Mouse (Mus musculus) liver, embryonic 16.5 days (tissue): ENCODE results near the gene Gda. TPM values are rescaled to one million over a fixed set of nuclear protein-coding genes. Genes with fewer than 3 reads are reported as not detected.

Experiments used
- ATAC-seq: fragments of 200-750 bp; cut with Nextera tagmentation; 2 replicates; pipeline ENCODE4 v1.8.0; 2017; ENCODE audit warnings: low read depth, mild to moderate bottlenecking, moderate number of reproducible peaks, moderate library complexity
- H3K27ac ChIP-seq: fragments of 300-500 bp; sonication (generic); 2 replicates; pipeline ENCODE4 v1.5.1; 2014; ENCODE audit warnings: mild to moderate bottlenecking, low read length
- H3K27me3 ChIP-seq: fragments of 300-500 bp; sonication (generic); 2 replicates; pipeline ENCODE4 v1.6.1; 2014; ENCODE audit warnings: low read depth, low read length, mixed read lengths; ENCODE audit not compliant: control insufficient read depth, insufficient read depth
- H3K36me3 ChIP-seq: fragments of 300-500 bp; sonication (generic); 2 replicates; pipeline ENCODE4 v1.6.1; 2014; ENCODE audit warnings: mild to moderate bottlenecking; ENCODE audit not compliant: control insufficient read depth, insufficient read depth
- H3K4me1 ChIP-seq: fragments of 300-500 bp; sonication (generic); 2 replicates; pipeline ENCODE4 v1.6.1; 2014; ENCODE audit warnings: low read depth, low read length, mixed read lengths; ENCODE audit not compliant: control insufficient read depth
- H3K4me2 ChIP-seq: fragments of 300-500 bp; sonication (generic); 2 replicates; pipeline ENCODE4 v1.6.1; 2014; ENCODE audit warnings: low read depth, low read length, mixed read lengths
- H3K4me3 ChIP-seq: fragments of 300-500 bp; sonication (generic); 2 replicates; pipeline ENCODE4 v1.5.1; 2014; ENCODE audit warnings: low read depth, mild to moderate bottlenecking, low read length
- H3K9ac ChIP-seq: fragments of 300-500 bp; sonication (generic); 2 replicates; pipeline ENCODE4 v1.6.1; 2014; ENCODE audit warnings: low read depth, low read length
- H3K9me3 ChIP-seq: fragments of 300-500 bp; sonication (generic); replicated peaks from 2 replicates; pipeline ENCODE4 v1.6.1; 2016; ENCODE audit warnings: low read length; ENCODE audit not compliant: control insufficient read depth
- WGBS: fragments of 180-500 bp; shearing (Covaris S2); extraction: QIAGEN DNeasy Blood & Tissue Kit; methylation state at CpG from one replicate; pipeline ENCODE4 v1.1.7; 2014; ENCODE audit not compliant: insufficient replicate concordance; 5-methylcytosine and 5-hydroxymethylcytosine counted together
- polyA plus RNA-seq: library from polyadenylated mRNA; unstranded; fragments of >200 nt; fragmentation: Nextera tagmentation; extraction: Ambion mirVana; gene quantifications from 2 replicates; pipeline ENCODE4 v1.2.1, GENCODE M21; 2015

The Gda gene
- polyA plus RNA-seq, result 2.1 and 2.2 TPM in 2 replicates

GRCm38 (mm10) chr19:21473345-21473744 is at the start of gene Gda:
Gene Gda (minus strand): TSS chr19:21473445.
- Histone ChIP-seq H3K4me2 (peak within 1 kb of the TSS; percentile 57), H3K4me3 (peak within 1 kb of the TSS; percentile 53), H3K9me3 (no peaks in the 10 kb centered on the region), H3K9ac (peak within 1 kb of the TSS; percentile 20; the same call in 1 of the 2 replicates), H3K4me1 (no peaks in the 10 kb centered on the region), H3K36me3 (no peaks in the 10 kb centered on the region), H3K27me3 (peaks cover 11% of the 10 kb centered on the region), H3K27ac (no peak within 1 kb of the TSS)
- ATAC-seq, result no peak
- WGBS, result 25% methylated on average over 2 of the region's 2 CpGs

- Histone ChIP-seq H3K27ac (no peak overlapping the region), H3K36me3 (no peaks in the 10 kb centered on the region), H3K9me3 (no peaks in the 10 kb centered on the region), H3K4me3 (no peak overlapping the region), H3K4me2 (no peak overlapping the region), H3K27me3 (no peaks in the 10 kb centered on the region), H3K4me1 (no peaks in the 10 kb centered on the region), H3K9ac (no peak overlapping the region)
- no peak for ATAC-seq
- WGBS, result 19% methylated on average over 2 of the region's 2 CpGs
Measured at GRCm38 (mm10) chr19:21520280-21520679, 47.0 kb upstream of the Gda start.

DNA sequence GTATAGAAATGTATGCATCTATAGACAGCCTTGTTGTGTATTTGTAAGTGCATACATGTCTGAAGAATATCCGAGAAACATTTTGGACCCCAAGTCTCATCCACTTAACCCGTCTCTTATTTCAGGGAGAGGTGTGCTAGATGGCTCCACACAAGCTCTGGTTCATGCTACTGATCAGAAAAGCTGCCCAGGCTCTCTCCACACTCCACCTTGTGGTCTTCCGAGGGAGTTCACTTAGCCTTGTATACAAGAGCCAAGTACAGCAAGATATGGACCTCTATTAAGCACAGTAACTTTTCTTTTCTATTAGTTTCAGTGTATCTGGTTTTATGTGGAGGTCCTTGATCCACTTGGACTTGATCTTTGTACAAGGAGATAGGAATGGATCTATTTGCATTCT is 36.9 kb upstream of the Gda start:
- H3K4me3 ChIP-seq, result no peak overlapping the region
- no peak overlapping the region for H3K27ac ChIP-seq
- no peaks in the 10 kb centered on the region for H3K9me3 ChIP-seq
- no peak overlapping the region for H3K4me2 ChIP-seq
- no peaks in the 10 kb centered on the region for H3K36me3 ChIP-seq
- H3K4me1 ChIP-seq, result no peaks in the 10 kb centered on the region
- no peak; the same call in 1 of the 2 replicates for ATAC-seq
- no peaks in the 10 kb centered on the region for H3K27me3 ChIP-seq
- H3K9ac ChIP-seq, result no peak overlapping the region
- WGBS, result 39% methylated on average over 3 of the region's 3 CpGs

DNA sequence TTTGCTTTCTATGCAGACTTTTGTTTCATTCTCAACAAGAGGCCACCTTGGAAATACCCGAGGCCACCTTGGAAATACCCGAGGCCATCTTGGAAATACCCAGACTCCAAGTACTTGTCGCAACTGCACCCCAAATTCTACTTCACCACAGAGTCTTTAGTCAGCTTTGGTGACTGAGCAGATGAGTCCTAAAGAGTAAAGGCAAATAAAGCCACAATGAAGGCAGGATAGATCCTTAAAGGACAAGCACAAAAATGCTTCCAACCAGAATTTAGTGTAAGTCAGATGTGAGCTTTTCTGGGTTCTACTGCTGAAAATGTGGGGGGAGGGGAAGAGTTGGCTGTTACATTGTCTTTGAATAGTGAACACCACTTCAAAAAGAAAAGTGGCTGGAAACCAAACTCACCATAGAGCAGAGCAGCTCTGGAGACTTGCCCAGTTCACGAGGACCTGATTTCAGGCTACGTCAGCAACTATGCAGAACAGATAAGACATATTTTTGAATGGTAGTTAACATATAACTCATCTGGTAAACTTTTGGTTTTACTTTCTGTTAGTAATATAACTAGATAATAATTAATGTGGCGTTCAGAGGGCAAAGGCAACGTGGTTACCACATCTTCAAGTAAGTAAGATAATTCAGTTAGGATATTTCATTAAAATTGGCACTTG is 34.5 kb upstream of the Gda start:
- Histone ChIP-seq H3K4me3 (no peak overlapping the region), H3K27ac (no peak overlapping the region), H3K9me3 (no peaks in the 10 kb centered on the region), H3K9ac (no peak overlapping the region), H3K36me3 (no peaks in the 10 kb centered on the region), H3K4me2 (no peak overlapping the region), H3K4me1 (no peaks in the 10 kb centered on the region), H3K27me3 (no peaks in the 10 kb centered on the region)
- WGBS, result 59% methylated on average over 7 of the region's 7 CpGs
- ATAC-seq, result no peak

DNA sequence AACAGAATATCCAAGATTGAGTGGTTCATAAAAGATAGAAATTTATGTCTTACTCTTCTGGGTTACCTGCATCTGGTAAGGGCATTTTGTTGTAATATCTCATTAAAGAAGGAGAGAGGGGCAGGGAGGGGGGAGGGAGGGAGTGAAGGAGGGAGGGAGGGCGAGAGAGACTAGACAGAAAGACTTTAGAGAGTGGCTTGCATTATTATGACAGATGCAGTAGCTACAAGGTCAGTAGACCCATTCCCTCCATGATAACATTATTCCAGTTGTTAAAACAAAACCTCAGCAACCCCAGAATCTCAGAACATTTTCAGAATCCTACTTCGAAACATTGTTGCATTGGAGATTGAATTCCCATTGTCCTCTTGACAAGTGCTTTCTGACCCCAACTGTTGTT is 33.9 kb upstream of the Gda start:
- Histone ChIP-seq H3K9ac (no peak overlapping the region), H3K4me3 (no peak overlapping the region), H3K27ac (no peak overlapping the region), H3K27me3 (no peaks in the 10 kb centered on the region), H3K9me3 (no peaks in the 10 kb centered on the region), H3K4me2 (no peak overlapping the region), H3K4me1 (no peaks in the 10 kb centered on the region), H3K36me3 (no peaks in the 10 kb centered on the region)
- 61% methylated on average over 2 of the region's 2 CpGs for WGBS
- no peak for ATAC-seq

DNA sequence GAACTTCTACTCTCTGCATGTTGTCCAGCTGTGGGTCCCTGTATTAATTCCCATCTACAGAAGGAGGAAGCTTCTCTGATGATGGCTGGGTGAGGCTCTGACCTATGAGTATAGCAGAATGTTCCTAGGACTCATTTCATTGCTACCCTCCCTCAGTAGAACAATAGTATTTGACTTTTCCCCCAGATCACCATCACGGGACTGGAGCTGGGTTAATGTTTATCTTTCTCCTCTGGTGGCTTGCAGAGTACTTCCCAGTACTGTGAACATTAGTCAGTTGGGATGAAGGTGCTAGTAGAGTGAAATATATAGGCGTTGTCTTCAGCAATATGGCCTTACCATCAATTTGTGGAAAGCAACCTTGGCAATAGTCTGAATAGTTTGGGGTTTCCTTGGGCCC is 31.5 kb upstream of the Gda start:
- no peak overlapping the region for H3K27ac ChIP-seq
- 46% methylated on average over 2 of the region's 2 CpGs for WGBS
- no peak for ATAC-seq

DNA sequence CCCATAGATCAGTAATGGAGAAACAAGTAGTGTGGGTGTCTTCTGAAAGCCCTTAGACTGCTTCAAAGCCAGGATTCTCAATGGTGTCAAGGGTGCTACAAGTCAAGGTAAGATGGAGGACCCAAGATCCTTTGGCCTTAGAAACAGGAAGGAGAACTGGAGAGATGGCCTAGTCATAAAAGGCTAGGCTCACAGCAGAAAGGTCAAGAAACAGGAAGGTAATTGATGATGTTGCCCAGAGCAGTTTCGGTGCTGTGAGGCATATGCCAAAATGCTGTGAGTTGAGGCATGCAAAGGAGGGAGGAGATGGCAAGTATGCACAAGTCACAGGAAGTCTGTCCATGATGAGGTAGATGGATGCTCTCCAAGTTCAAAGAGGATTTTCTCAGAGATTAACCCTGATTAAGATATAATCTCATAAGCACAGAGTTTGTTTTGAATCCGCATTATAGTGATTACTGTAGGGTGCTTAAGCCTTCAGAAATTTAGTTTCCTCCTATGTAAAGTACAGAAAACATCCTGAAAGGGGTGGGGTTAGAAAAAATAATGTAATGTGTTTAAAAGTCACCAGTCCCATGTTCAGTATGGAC is 26.2 kb upstream of the Gda start:
- WGBS, result 58% methylated on average over 2 of the region's 2 CpGs
- H3K4me1 ChIP-seq, result no peaks in the 10 kb centered on the region
- H3K4me3 ChIP-seq, result no peak overlapping the region
- ATAC-seq, result no peak
- no peak overlapping the region for H3K4me2 ChIP-seq
- no peaks in the 10 kb centered on the region for H3K36me3 ChIP-seq
- no peaks in the 10 kb centered on the region for H3K27me3 ChIP-seq
- no peak overlapping the region for H3K9ac ChIP-seq
- H3K9me3 ChIP-seq, result no peaks in the 10 kb centered on the region
- no peak overlapping the region for H3K27ac ChIP-seq

More for the DNA sequence above, 31.5 kb upstream of the Gda start:
- no peaks in the 10 kb centered on the region for H3K27me3 ChIP-seq
- no peak overlapping the region for H3K9ac ChIP-seq
- no peaks in the 10 kb centered on the region for H3K4me1 ChIP-seq
- H3K4me2 ChIP-seq, result no peak overlapping the region
- no peaks in the 10 kb centered on the region for H3K9me3 ChIP-seq
- no peak overlapping the region for H3K4me3 ChIP-seq
- no peaks in the 10 kb centered on the region for H3K36me3 ChIP-seq

- Histone ChIP-seq H3K9ac (no peak overlapping the region), H3K36me3 (no peaks in the 10 kb centered on the region), H3K27ac (no peak overlapping the region), H3K4me3 (no peak overlapping the region), H3K27me3 (no peaks in the 10 kb centered on the region), H3K9me3 (no peaks in the 10 kb centered on the region), H3K4me2 (no peak overlapping the region), H3K4me1 (no peaks in the 10 kb centered on the region)
- WGBS, result 44% methylated on average over 4 of the region's 4 CpGs
- no peak for ATAC-seq
Measured at GRCm38 (mm10) chr19:21495817-21496216, 22.6 kb upstream of the Gda start.

GRCm38 (mm10) chr19:21493807-21494521 is 20.7 kb upstream of the Gda start:
- Histone ChIP-seq H3K4me2 (no peak overlapping the region), H3K27me3 (no peaks in the 10 kb centered on the region), H3K9me3 (no peaks in the 10 kb centered on the region), H3K4me3 (no peak overlapping the region), H3K9ac (no peak overlapping the region), H3K4me1 (no peaks in the 10 kb centered on the region), H3K36me3 (no peaks in the 10 kb centered on the region), H3K27ac (no peak overlapping the region)
- ATAC-seq, result no peak
- 56% methylated on average over 10 of the region's 10 CpGs for WGBS
